In the genomic region with DNA sequence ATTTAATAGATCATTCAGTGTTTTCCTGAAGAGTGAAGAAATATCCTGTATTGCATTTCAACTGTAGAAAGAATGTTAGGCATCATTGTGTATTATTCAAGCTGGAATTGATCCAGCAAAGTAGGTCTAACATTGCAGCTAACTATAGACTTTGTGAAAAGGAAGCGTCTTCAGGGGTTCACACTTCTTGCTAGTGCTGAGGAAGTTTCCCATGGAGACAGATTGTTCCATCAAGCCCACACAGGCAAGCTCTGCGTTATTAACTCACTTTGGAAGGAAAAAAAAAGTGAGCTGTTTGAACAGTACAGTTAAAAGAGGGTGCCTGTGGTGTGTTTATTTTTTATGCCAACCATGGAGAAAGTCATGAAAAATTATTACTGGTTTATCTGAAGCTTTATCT, we compare ENCODE assay signal across 33 mouse cellular contexts.
DNase-seq lines count a peak whose midpoint lies in the region; ATAC-seq and TF ChIP-seq lines count a peak whose summit lies in the region.
"Had no signal": no experiment of that assay in that cellular context is flagged by ENCODE, and none has a peak within 500 bp of the region (broad histone marks: within the 10 kb centered on the region; RNA-seq: fewer than 3 reads in every experiment).

No protein-coding gene starts in this region.

- H3K4me3 ChIP-seq in lung, embryonic 14.5 days (ENCODE audit: low read depth, low read length): no peak overlapping the region
- H3K4me3 ChIP-seq: embryonic facial prominence, embryonic 10.5 days; embryonic facial prominence, embryonic 15.5 days; forebrain, embryonic 13.5 days; gastrocnemius, adult 2 months; heart, embryonic 13.5 days; liver, embryonic 15.5 days; megakaryocyte, embryonic 14.5 days; midbrain, embryonic 12.5 days; myocyte; neural tube, embryonic 12.5 days had no signal

- no peak overlapping the region for H3K9ac ChIP-seq in lung, embryonic 14.5 days
- H3K9ac ChIP-seq: embryonic facial prominence, embryonic 15.5 days; forebrain, embryonic 13.5 days; heart, embryonic 13.5 days; hindbrain, embryonic 14.5 days; liver, embryonic 15.5 days; midbrain, embryonic 12.5 days; neural tube, embryonic 12.5 days had no signal

- H3K36me3 ChIP-seq in lung, embryonic 14.5 days (ENCODE audit: insufficient read depth): no peaks in the 10 kb centered on the region
- H3K36me3 ChIP-seq: embryonic facial prominence, embryonic 10.5 days; embryonic facial prominence, embryonic 15.5 days; heart, embryonic 13.5 days; liver, embryonic 15.5 days; midbrain, embryonic 12.5 days; neural tube, embryonic 12.5 days had no signal

- intact Hi-C loops in left cerebral cortex, postnatal 25 days (cut with DNase I): loop anchor here (5.0 to 10.0 kb wide), 3 partner anchors 38 to 141 kb away; no protein-coding TSS in a partner anchor
- intact Hi-C loops in gastrocnemius, postnatal 36 days (cut with DNase I): no loop called here

- 28% methylated on average over 2 of the region's 2 CpGs for WGBS in lung, embryonic 14.5 days

- H3K9me3 ChIP-seq in lung, embryonic 14.5 days (ENCODE audit: low read depth, low read length): no peaks in the 10 kb centered on the region
- H3K9me3 ChIP-seq: embryonic facial prominence, embryonic 10.5 days; embryonic facial prominence, embryonic 15.5 days; forebrain, embryonic 13.5 days; heart, embryonic 13.5 days; liver, embryonic 15.5 days; midbrain, embryonic 12.5 days; neural tube, embryonic 12.5 days had no signal

- no peak overlapping the region for H3K4me2 ChIP-seq in lung, embryonic 14.5 days
- H3K4me2 ChIP-seq: embryonic facial prominence, embryonic 15.5 days; forebrain, embryonic 13.5 days; heart, embryonic 13.5 days; hindbrain, embryonic 14.5 days; liver, embryonic 15.5 days; midbrain, embryonic 12.5 days; neural tube, embryonic 12.5 days had no signal

- H3K27ac ChIP-seq in lung, embryonic 14.5 days (ENCODE audit: low read depth): no peak overlapping the region
- H3K27ac ChIP-seq: embryonic facial prominence, embryonic 10.5 days; embryonic facial prominence, embryonic 15.5 days; forebrain, embryonic 13.5 days; gastrocnemius, adult 2 months; heart, embryonic 13.5 days; hindbrain, embryonic 14.5 days; liver, embryonic 15.5 days; midbrain, embryonic 12.5 days; neural tube, embryonic 12.5 days; stomach, postnatal 0 days had no signal

- H3K4me1 ChIP-seq in lung, embryonic 14.5 days (ENCODE audit: insufficient read depth): no peaks in the 10 kb centered on the region
- H3K4me1 ChIP-seq: embryonic facial prominence, embryonic 10.5 days; embryonic facial prominence, embryonic 15.5 days; forebrain, embryonic 13.5 days; heart, embryonic 13.5 days; liver, embryonic 15.5 days; megakaryocyte, embryonic 14.5 days; midbrain, embryonic 12.5 days; neural tube, embryonic 12.5 days had no signal

- TF ChIP-seq CTCF in lung, embryonic 14.5 days (IDR thresholded peaks at IDR 0.05; ENCODE audit: low read depth): no peak

- no peaks in the 10 kb centered on the region for H3K27me3 ChIP-seq in lung, embryonic 14.5 days (ENCODE audit: insufficient read depth, low read length)
- H3K27me3 ChIP-seq: embryonic facial prominence, embryonic 15.5 days; forebrain, embryonic 13.5 days; heart, embryonic 13.5 days; liver, embryonic 15.5 days; megakaryocyte, embryonic 14.5 days; midbrain, embryonic 12.5 days; neural tube, embryonic 12.5 days had no signal

- ATAC-seq in frontal cortex, adult (ENCODE audit: low TSS enrichment): peak; percentile 96
- no peak for ATAC-seq in lung, embryonic 14.5 days (ENCODE audit: insufficient read depth)
- ATAC-seq in CD4-positive, CD25-positive, alpha-beta regulatory T cell, adult 4 months: no peak
- ATAC-seq: forebrain, embryonic 13.5 days; intestine, postnatal 0 days had no signal

- no peak for DNase-seq in frontal cortex, postnatal 25 days (ENCODE audit: low spot score in 2 of 2)
- DNase-seq in lung, embryonic 14.5 days: peak; percentile 1
- no peak for DNase-seq in lung, postnatal 36 days
- peak; percentile 36 to 67 for DNase-seq in frontal cortex, postnatal 36 days (ENCODE audit: low spot score in 2 of 2)
- peak; percentile 44 to 88 for DNase-seq in left cerebral cortex, postnatal 25 days (ENCODE audit: low spot score in 2 of 2)
- DNase-seq in gastrocnemius, postnatal 36 days: no peak
- DNase-seq: adrenal gland, postnatal 36 days; cerebellum, adult 8-10 months; cerebellum, postnatal 25 days; gastrocnemius, adult 2 months; heart, postnatal 10 days; kidney, adult 9 months; kidney, postnatal 10 days; liver; lung, postnatal 4 days; right cerebral cortex, postnatal 14 days; spleen, adult 18-20 months; thymus, adult 2 months; thymus, postnatal 36 days had no signal

Comparison
In these comparisons a context has a peak if more than half of its experiments do, and no peak if none do; other contexts are left out.
1. DNase-seq: peak in lung, embryonic 14.5 days (single experiment), frontal cortex, postnatal 36 days (2 of 2) and left cerebral cortex, postnatal 25 days (2 of 2); none in frontal cortex, postnatal 25 days (0 of 2), lung, postnatal 36 days (single experiment) and gastrocnemius, postnatal 36 days (0 of 2).